Mouse (Mus musculus) adipose tissue, adult 10 weeks (tissue): Measurements from ENCODE around the gene Abhd5. TPM values are rescaled to one million over a fixed set of nuclear protein-coding genes. Genes with fewer than 3 reads are reported as not detected.

Experiments used
- polyA plus RNA-seq: library from polyadenylated mRNA; stranded (reverse); fragments of 350-450 nt; fragmentation: Illumina TruSeq; extraction: RNeasy Lipid Tissue Mini Kit (QIAGEN cat#74804); gene quantifications from one replicate; pipeline ENCODE4 v1.2.3, GENCODE M21; 2014; ENCODE audit warnings: low read depth, low replicate concordance

The Abhd5 gene
- polyA plus RNA-seq = 79.6 TPM

DNA sequence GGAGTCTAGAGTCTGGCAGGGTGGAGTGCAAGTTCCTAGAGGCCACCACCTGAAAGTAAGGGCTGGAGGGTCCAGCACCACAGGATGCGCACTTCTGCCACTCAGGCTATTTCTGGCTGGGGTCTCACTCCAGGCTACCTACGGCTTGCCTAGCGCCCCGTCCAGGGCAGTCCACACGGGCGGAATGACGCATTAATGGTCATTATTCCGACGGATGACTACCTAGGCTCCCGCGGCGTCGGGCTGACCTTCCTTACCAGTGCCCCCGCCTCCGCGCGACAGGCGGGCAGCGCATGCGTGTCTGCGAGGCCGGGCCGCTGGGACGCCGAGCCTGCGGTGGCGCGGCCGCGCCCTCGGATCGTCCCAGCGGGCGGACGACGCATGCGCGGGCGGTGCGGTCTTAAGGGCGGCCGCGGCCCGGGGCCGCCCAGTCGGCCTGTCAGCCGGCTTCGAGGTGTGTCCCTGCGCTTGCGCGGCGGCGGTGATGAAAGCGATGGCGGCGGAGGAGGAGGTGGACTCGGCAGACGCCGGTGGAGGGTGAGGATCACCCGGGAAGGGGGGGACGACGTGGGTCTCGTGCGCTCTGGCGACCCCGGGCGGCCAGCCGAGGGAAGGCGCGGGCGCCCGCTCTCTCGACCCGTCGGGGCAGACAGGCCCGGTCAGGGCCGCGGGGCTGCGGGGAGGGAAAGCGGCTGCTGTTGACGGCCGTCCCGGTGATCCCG, at the start of gene Abhd5:
TSS of gene Abhd5 (plus strand) at position 306 of the 722 bp plus-strand sequence.

Other genes starting within 250 kb of the Abhd5 start
- 70.1 TPM for gene Snrk, start 234.3 kb upstream of the Abhd5 start, polyA plus RNA-seq
- gene Ano10, start 57.2 kb upstream of the Abhd5 start, polyA plus RNA-seq = 68.4 TPM